Mouse (Mus musculus): ENCODE measurements around the gene Olfr849.

Gene Olfr849

DNA sequence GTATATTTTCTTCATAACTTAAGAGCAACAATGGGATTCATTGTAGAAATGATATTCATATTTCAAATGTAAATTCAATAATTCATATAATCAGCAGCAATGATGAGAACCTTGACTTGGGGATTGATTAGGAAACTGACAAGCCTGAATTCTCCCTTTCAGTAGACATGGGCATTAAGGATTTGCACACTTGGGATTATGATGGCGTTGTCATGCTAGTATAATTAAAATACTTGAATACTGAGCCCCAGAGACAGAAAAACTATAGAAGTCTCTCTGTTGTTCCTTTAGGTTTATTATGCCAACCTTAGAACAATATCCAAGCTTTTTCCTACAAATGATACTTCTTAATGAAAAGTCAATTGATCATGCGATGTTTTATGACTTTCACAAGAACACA lies at the start of gene Olfr849:
TSS of gene Olfr849 (plus strand) at position 301 of the 400 bp plus-strand sequence.
- DNase-seq (ENCODE audit: low spot score in 2 of 2) = no peak

DNA sequence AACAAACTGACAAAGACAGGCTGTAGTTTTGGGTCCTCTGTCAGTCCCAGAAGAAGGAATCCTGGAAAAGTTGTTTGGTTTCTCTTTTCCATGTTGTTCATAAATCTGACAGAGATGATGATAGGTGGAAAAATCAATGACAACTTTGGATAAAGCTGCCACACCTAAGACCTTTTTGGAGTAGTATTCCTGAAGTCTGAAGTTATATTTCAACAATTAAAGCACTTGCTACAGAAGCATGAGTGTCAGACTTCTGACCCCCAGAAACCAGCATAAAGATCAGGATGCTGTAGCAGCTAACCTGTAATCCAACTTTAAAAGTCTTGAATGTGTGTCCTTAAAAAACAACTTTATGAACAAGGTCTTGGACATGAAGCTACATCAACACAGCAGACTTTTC lies 38.1 kb downstream of the Olfr849 start, which contains the start of gene Olfr850:
TSS of gene Olfr850 (minus strand) at position 101 of the 400 bp plus-strand sequence.
- DNase-seq (ENCODE audit: low spot score in 2 of 2) = no peak

DNA sequence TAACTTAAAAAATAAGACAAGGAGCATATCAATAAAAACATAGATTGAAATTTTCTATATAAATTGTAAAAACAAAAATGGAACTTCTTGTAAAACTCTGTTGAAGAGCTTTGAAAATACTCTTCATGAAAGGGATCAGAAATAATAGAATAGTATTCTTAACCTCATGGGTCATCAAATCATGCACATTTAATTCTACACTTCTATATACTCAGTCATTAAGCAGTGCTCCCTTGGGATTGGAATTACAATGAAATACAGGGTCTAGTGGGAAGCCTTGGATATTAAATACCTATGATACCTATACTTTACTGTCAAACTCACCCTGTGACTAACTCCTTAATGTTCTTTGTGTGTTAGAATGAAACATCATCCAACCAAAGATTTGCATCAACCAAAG lies 52.9 kb downstream of the Olfr849 start, which contains the start of gene Olfr851:
TSS of gene Olfr851 (plus strand) at position 301 of the 400 bp plus-strand sequence.
- no peak for DNase-seq (ENCODE audit: low spot score in 2 of 2)

All from frontal cortex, postnatal 36 days (tissue).